Mouse (Mus musculus): ENCODE measurements at regions not wholly inside any gene's neighbourhood (a gene's known extent, or its start where the extent isn't known, plus 50 kb on each side); places are given as distances from the start of the nearest gene placed in this dataset.

GRCm38 (mm10) chr16:75104894-75105293 lies 481.0 kb downstream of the Lipi start:
- Histone ChIP-seq H3K4me3 (no peak overlapping the region), H3K4me2 (no peak overlapping the region), H3K4me1 (no peaks in the 10 kb centered on the region), H3K36me3 (ENCODE audit: poor library complexity, severe bottlenecking) (no peaks in the 10 kb centered on the region), H3K27ac (no peak overlapping the region; the same call in 1 of the 2 replicates), H3K9me3 (replicated peaks) (no peaks in the 10 kb centered on the region), H3K27me3 (no peaks in the 10 kb centered on the region), H3K9ac (no peak overlapping the region)
- peak; percentile 67; the same call in 1 of the 2 replicates for ATAC-seq
- WGBS = 57% methylated on average over 6 of the region's 6 CpGs

- Histone ChIP-seq H3K4me1 (peaks cover 12% of the 10 kb centered on the region), H3K9ac (no peak overlapping the region), H3K36me3 (ENCODE audit: poor library complexity, severe bottlenecking) (no peaks in the 10 kb centered on the region), H3K4me3 (peak overlapping the region; percentile 22), H3K4me2 (peak overlapping the region; percentile 52), H3K27me3 (no peaks in the 10 kb centered on the region), H3K9me3 (replicated peaks) (no peaks in the 10 kb centered on the region), H3K27ac (no peak overlapping the region)
- peak; percentile 44; the same call in 1 of the 2 replicates for ATAC-seq
- WGBS = 26% methylated on average over 6 of the region's 6 CpGs
These were observed 492.7 kb downstream of the Lipi start for GRCm38 (mm10) chr16:75093163-75093562.

GRCm38 (mm10) chr16:75092471-75093130 lies 493.3 kb downstream of the Lipi start:
- Histone ChIP-seq H3K27me3 (no peaks in the 10 kb centered on the region), H3K9me3 (replicated peaks) (no peaks in the 10 kb centered on the region), H3K36me3 (ENCODE audit: poor library complexity, severe bottlenecking) (no peaks in the 10 kb centered on the region), H3K4me1 (peaks cover 12% of the 10 kb centered on the region), H3K27ac (no peak overlapping the region), H3K4me2 (peak overlapping the region; percentile 52), H3K4me3 (peak overlapping the region; percentile 22), H3K9ac (peak overlapping the region; percentile 10; the same call in 1 of the 2 replicates)
- 13% methylated on average over 12 of the region's 12 CpGs for WGBS
- ATAC-seq = peak; percentile 71

- 45% methylated on average over 2 of the region's 2 CpGs for WGBS
- Histone ChIP-seq H3K9ac (no peak overlapping the region), H3K9me3 (replicated peaks) (no peaks in the 10 kb centered on the region), H3K36me3 (ENCODE audit: poor library complexity, severe bottlenecking) (no peaks in the 10 kb centered on the region), H3K4me2 (peak overlapping the region; percentile 52), H3K4me3 (no peak overlapping the region), H3K4me1 (peaks cover 12% of the 10 kb centered on the region), H3K27ac (no peak overlapping the region), H3K27me3 (no peaks in the 10 kb centered on the region)
- ATAC-seq = no peak
These were observed 493.9 kb downstream of the Lipi start for GRCm38 (mm10) chr16:75091931-75092330.

GRCm38 (mm10) chr16:75089383-75090035 lies 496.4 kb downstream of the Lipi start:
- 60% methylated on average over 6 of the region's 6 CpGs for WGBS
- H3K27me3 ChIP-seq = no peaks in the 10 kb centered on the region
- no peak overlapping the region for H3K4me3 ChIP-seq
- H3K4me1 ChIP-seq = peaks cover 12% of the 10 kb centered on the region
- H3K4me2 ChIP-seq = no peak overlapping the region
- ATAC-seq = 0 out of 2 replicates have a peak, but pooled peaks have one; percentile 43
- H3K9ac ChIP-seq = no peak overlapping the region
- no peaks in the 10 kb centered on the region for H3K9me3 ChIP-seq (replicated peaks)
- H3K36me3 ChIP-seq (ENCODE audit: poor library complexity, severe bottlenecking) = no peaks in the 10 kb centered on the region
- no peak overlapping the region for H3K27ac ChIP-seq

- H3K27me3 ChIP-seq = no peaks in the 10 kb centered on the region
- no peak overlapping the region for H3K4me2 ChIP-seq
- H3K27ac ChIP-seq = no peak overlapping the region
- WGBS = 88% methylated on average over 5 of the region's 5 CpGs
- H3K9me3 ChIP-seq (replicated peaks) = no peaks in the 10 kb centered on the region
- no peaks in the 10 kb centered on the region for H3K36me3 ChIP-seq (ENCODE audit: poor library complexity, severe bottlenecking)
- H3K9ac ChIP-seq = no peak overlapping the region
- no peak overlapping the region for H3K4me3 ChIP-seq
- peaks cover 12% of the 10 kb centered on the region for H3K4me1 ChIP-seq
- no peak for ATAC-seq
These were observed 497.2 kb downstream of the Lipi start for GRCm38 (mm10) chr16:75088701-75089100.

GRCm38 (mm10) chr16:75065281-75065680 lies 520.6 kb downstream of the Lipi start:
- Histone ChIP-seq H3K9ac (no peak overlapping the region), H3K9me3 (replicated peaks) (no peaks in the 10 kb centered on the region), H3K4me1 (no peaks in the 10 kb centered on the region), H3K36me3 (ENCODE audit: poor library complexity, severe bottlenecking) (no peaks in the 10 kb centered on the region), H3K27me3 (no peaks in the 10 kb centered on the region), H3K4me3 (no peak overlapping the region), H3K27ac (no peak overlapping the region), H3K4me2 (no peak overlapping the region)
- WGBS = 88% methylated on average over 5 of the region's 5 CpGs
- no peak for ATAC-seq

- no peak overlapping the region for H3K4me2 ChIP-seq
- no peaks in the 10 kb centered on the region for H3K36me3 ChIP-seq (ENCODE audit: poor library complexity, severe bottlenecking)
- H3K27me3 ChIP-seq = no peaks in the 10 kb centered on the region
- H3K27ac ChIP-seq = no peak overlapping the region
- H3K9ac ChIP-seq = no peak overlapping the region
- H3K9me3 ChIP-seq (replicated peaks) = no peaks in the 10 kb centered on the region
- H3K4me3 ChIP-seq = no peak overlapping the region
- H3K4me1 ChIP-seq = no peaks in the 10 kb centered on the region
- ATAC-seq = no peak
These were observed 532.9 kb downstream of the Lipi start for GRCm38 (mm10) chr16:75052953-75053352.

- H3K27me3 ChIP-seq = no peaks in the 10 kb centered on the region
- no peaks in the 10 kb centered on the region for H3K9me3 ChIP-seq (replicated peaks)
- no peaks in the 10 kb centered on the region for H3K4me1 ChIP-seq
- WGBS = 78% methylated on average over 2 of the region's 2 CpGs
- no peak overlapping the region for H3K27ac ChIP-seq
- no peaks in the 10 kb centered on the region for H3K36me3 ChIP-seq (ENCODE audit: poor library complexity, severe bottlenecking)
- no peak for ATAC-seq
- no peak overlapping the region for H3K4me3 ChIP-seq
- H3K9ac ChIP-seq = no peak overlapping the region
- H3K4me2 ChIP-seq = no peak overlapping the region
These were observed 539.9 kb downstream of the Lipi start for GRCm38 (mm10) chr16:75045969-75046368.

All from forebrain, embryonic 13.5 days (tissue).